Mouse (Mus musculus) frontal cortex, adult 2 months (tissue): ENCODE results near the gene Ryr1. TPM values are rescaled to one million over a fixed set of nuclear protein-coding genes. Genes with fewer than 3 reads are reported as not detected.
A peak's percentile ranks its signal among the peaks of the same experiment; 100 is the strongest.

Source experiments
- DNase-seq, 2 experiments: peaks; one replicate each; pipeline ENCODE4 v3.0.0; 2022; ENCODE audit warnings: low spot score in 1 of 2; ENCODE audit errors: extremely low spot score in 1 of 2
- polyA plus RNA-seq: library from polyadenylated mRNA; depleted of rRNA; stranded (reverse); fragments of >200 nt; gene quantifications from 2 replicates; pipeline ENCODE4 v1.2.3, GENCODE M21; 2012

The Ryr1 gene
- polyA plus RNA-seq, 1 experiment = 12.2 TPM

DNA sequence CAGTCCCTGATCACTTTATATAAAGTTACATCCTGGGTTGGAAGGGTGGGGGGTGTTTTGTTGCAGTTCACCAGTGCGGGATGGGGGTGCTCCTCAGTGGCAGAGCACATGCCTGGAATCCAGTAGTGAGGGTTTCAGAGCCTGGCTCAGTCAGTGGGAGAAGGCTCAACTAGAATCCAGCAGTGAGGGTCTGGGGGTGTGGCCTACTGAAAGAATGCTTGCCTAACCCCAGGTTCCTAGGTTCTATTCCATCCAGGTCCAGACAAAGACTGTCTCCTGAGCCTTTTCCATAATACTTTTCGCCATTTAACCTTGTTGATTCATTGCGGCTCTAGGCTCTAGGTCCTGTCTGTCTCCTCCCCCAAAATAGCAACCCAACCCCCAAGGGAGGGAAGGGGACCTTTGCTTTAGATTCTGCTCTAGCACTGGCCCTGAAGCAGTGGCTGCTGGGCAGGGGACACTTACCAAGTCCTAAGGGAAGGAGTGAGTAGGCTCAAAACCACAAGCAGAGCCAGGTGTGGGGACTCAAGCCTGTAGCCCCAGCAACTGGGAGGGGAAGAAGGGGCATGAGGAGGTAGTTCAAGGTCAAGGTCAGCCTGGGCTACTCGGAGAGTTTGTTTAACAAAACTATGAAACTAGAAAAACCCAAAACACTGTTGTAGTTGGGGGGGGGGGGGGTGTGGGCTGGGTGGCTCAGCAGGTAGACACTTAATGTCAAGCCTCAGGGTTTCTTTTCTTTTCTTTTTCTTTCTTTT is 158.1 kb downstream of the Ryr1 start:
- DNase-seq = no peak

DNA sequence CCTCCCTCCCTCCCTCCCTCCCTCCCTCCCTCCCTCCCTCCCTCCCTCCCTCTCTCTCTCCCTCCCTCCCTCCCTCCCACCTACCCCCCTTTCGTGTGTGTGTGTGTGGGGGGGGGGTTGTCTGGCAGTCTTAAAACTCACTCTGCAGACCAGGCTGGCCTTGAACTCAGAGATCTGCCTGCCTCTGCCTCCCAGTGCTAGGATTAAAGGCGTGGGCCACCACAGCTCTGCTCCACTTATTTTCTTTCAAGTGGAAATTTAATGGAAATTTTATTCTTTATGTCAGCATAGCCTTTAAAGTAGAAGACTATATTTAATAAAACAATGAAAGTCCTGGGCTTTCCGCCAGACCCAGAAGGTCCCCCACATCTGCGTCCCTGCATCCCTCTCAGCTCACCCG is 158.8 kb downstream of the Ryr1 start:
- no peak for DNase-seq

DNA sequence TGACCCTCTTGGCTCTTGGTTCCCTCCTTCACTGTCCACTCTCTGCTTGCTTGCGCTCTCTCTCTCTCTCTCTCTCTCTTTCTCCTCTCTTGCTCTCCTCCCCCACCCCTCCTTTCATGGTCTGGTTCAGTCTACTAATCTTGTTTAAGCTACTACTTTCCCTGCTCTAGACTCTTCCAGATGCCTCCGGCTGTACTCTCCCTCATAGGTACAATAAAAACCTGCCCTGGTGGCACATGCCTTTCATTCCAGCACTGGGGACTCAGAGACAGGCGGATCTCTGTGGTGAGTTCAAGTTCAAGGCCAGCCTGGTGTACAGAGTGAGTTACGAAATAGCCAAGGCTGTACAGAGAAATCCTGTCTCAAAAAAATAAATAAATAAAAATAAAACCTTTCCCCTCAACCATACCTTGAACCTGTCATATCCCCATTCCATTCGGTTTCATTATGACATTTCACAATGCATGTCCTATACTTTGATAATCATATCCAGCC is 159.6 kb downstream of the Ryr1 start:
- DNase-seq = no peak

- DNase-seq = no peak
Observed at GRCm38 (mm10) chr7:28963399-28963923, 161.5 kb downstream of the Ryr1 start.

- peak; percentile 96 to 99 for DNase-seq
Observed at GRCm38 (mm10) chr7:28961927-28962670, 162.9 kb downstream of the Ryr1 start, which contains the start of gene Actn4. Gene Actn4, minus strand, starts transcription at chr7:28962340.

- no peak for DNase-seq
Observed at GRCm38 (mm10) chr7:28961584-28961926, 163.4 kb downstream of the Ryr1 start.

- peak in 1 of 2 experiments; percentile 59 for DNase-seq
Observed at GRCm38 (mm10) chr7:28960354-28961046, 164.5 kb downstream of the Ryr1 start.

- DNase-seq = no peak
Observed at GRCm38 (mm10) chr7:28959505-28960045, 165.4 kb downstream of the Ryr1 start.

- no peak for DNase-seq
Observed at GRCm38 (mm10) chr7:28958770-28959169, 166.2 kb downstream of the Ryr1 start.

DNA sequence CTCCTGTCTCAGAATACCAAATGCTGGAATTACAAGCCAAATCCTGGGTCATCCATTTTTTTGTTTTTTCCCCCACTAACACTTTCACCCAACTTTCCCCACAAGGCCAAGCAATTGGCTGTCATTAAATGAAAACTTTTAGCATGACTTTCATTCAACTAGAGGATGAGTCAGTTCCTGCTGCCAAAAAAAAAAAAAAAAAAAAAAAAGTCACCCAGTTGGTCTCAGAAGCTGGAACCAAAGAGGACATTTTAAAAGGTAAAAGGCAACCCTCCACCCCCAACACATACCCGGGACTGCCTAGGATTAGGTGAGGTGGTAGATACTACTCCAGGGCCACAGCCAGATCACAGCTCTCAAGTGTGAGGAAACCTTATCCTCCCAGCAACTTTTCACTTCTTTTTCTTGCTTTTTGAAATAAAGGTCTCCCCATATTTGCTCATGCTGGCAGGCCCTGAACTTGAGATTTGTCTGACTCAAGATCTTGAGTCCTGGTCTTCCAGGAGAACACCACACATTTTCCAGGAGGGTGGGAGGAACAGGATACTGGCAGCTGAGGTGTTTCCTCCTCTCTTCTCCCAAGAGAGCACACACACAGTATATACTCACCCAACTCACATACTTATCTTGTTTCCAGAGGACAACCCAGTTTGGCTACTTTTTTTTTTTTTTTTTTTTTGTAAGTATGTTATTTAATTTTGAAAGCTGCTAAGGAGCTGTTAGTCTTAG is 166.8 kb downstream of the Ryr1 start:
- no peak for DNase-seq

DNA sequence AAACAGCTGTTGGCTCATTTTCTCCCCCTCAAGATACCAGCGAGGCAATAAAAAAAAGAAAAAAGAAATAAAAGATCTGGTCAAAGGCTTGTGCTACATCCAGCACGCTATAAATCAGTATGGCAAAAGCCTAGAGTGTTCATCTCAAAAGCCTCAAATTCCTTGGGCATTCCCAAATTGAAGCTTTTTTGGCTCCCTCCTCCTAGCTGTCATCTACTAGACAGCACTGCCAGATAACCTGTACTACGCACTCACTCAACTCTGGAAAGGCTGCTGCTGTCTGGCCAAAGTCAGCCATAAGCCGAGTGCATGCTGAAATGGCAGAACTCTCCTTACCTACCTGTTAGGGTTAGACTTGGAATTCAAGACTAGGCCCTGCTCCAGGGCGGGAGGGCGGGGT is 167.7 kb downstream of the Ryr1 start:
- no peak for DNase-seq

DNA sequence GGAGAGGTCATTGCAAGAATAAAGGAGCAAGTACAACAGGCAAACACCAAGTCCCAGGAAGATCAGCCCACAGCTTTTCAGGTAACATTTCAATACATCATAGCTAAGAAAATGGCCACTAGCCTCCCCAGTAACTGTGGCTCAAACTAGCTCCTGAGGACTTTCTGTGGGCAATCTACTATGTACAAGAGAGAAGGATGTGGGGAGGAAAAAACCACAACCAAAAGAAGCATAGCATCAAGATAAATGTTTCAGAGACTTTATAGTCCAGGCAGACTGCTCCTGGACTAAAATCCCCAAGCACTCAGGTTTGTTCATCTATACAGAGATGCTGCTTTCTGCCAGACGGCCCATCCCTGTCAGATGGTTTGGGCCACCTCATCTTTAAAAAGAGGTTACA is 168.7 kb downstream of the Ryr1 start:
- no peak for DNase-seq

DNA sequence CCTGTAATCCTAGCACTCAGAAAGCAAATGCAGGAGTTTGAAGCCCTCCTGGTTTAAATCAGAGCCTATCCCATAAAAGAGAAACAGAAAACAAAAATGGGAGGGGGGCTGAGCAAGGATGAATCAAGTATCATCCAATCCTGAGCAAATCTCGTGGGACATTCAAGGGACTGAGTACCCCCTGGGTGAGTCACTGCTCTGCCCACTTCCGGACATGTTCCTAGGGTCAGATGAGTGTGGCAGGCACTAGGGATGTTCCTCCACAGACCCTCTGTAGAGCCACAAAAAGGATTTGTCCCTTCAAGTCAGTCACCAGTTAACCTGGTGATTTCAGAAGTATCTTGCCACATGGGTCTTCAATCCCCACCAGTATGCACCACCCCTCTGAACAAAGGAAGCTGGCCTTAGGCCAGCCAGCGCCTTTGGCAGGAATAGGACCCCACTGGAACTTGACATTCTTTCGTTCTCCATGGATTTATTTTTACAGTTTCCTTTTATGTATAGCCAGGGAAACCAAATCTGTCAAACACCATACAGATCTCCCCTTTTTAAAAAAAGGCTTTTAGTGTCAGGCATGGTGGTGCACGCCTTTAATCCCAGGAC is 169.6 kb downstream of the Ryr1 start:
- DNase-seq = no peak

GRCm38 (mm10) chr7:28954773-28955172 is 170.2 kb downstream of the Ryr1 start:
- no peak for DNase-seq

- DNase-seq = no peak
Observed at GRCm38 (mm10) chr7:28953476-28954376, 171.3 kb downstream of the Ryr1 start.
